Mouse (Mus musculus): ENCODE results near the gene Lcn12. TPM values are rescaled to one million over a fixed set of nuclear protein-coding genes. Genes with fewer than 3 reads are reported as not detected.

The Lcn12 gene
- polyA plus RNA-seq, 1 experiment from 2014 or later, result not detected

DNA sequence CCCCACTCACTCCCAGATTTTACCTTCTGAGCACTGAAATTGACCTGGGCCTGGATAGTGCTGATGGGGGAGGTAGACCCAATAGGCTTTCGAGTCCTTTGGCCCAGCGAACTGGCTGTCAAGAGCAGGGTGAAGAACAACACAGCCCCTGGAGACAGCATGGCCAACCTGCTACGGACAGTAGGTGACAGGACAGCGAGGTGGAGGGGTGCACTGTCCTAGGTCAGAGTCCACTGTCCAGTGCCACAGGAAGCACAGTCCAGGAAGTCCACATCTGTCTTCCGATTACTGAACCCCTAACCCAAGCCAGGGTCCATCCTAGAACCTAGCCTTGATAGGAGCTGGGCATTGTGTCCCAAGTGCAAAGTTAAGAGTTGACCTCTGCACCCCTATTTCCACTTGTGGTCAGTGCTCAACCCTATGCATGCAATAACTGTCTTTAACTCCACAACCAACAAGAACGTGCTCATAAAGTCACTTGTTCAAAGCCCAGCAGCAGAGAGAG lies 6.4 kb upstream of the Lcn12 start:
- ATAC-seq (ENCODE audit: low read depth), result 0 out of 2 replicates have a peak, but pooled peaks have one; percentile 2
- peak overlapping the region; percentile 76 for H3K4me3 ChIP-seq (ENCODE audit: low read depth, low read length)
- no peak overlapping the region for H3K27ac ChIP-seq (replicated peaks; ENCODE audit: low read depth, low read length)

DNA sequence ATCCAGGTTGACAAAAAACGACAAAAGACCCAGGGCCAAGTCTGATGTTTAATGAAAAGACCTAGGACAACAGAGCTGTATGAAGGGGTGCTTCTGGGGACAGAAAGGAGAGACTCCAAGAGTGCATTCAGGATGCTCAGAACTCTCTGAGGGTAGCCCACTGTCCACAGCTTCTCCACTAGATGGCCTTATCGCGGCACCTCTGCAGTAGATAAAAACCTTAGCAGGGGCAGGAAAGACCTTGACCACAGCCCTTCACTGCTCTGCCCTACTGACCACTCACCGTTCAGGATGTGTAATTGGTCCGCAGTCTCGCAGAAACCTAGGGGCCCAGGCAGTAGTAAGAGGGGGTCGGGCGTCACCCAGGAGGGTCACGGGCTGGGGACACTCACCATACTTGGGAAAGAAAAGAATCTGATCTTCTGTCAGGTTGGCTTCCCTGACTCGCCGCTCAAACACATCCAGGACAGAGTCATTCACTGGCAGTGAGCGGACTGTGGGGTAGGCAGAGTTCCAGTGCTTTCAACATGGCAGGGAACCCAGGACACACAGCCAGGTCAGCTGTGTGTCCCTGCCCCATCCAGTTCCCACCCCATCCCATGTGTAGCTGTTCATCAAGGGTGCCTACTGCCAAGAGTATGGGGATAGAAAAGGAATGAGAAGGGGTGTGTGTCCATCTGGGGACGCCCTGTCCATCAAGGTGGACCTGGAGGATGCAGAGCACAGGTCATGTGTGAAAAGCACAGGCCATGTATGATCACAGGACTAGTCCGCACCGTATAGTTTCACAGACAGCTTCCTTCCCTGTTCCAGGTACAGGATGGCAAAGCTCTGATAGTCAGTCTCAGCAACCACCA lies 5.1 kb upstream of the Lcn12 start:
- H3K4me1 ChIP-seq (ENCODE audit: control insufficient read depth, insufficient read depth, low read length), result peaks cover 9% of the 10 kb centered on the region
- H3K27me3 ChIP-seq (replicated peaks; ENCODE audit: control insufficient read depth, insufficient read depth, low read length), result no peaks in the 10 kb centered on the region
- peaks cover 11% of the 10 kb centered on the region; the same call in 1 of the 2 replicates for H3K36me3 ChIP-seq (ENCODE audit: control insufficient read depth, insufficient read depth, low read length)
- no peaks in the 10 kb centered on the region for H3K9me3 ChIP-seq (ENCODE audit: control insufficient read depth, low read length)
- no peak overlapping the region for H3K9ac ChIP-seq (ENCODE audit: low read depth, low read length)
- DNase-seq (ENCODE audit: low spot score) (no peak), ATAC-seq (ENCODE audit: low read depth) (no peak)
- WGBS, result 63% methylated on average over 13 of the region's 15 CpGs
- no peak overlapping the region for H3K4me2 ChIP-seq (ENCODE audit: low read depth, low read length)
- H3K4me3 ChIP-seq (ENCODE audit: low read depth, low read length), result no peak overlapping the region
- H3K27ac ChIP-seq (replicated peaks; ENCODE audit: low read depth, low read length), result no peak overlapping the region

More for the DNA sequence above, 6.4 kb upstream of the Lcn12 start:
- H3K9me3 ChIP-seq (ENCODE audit: control insufficient read depth, low read length), result no peaks in the 10 kb centered on the region
- H3K9ac ChIP-seq (ENCODE audit: low read depth, low read length), result peak overlapping the region; percentile 93
- H3K27me3 ChIP-seq (replicated peaks; ENCODE audit: control insufficient read depth, insufficient read depth, low read length), result no peaks in the 10 kb centered on the region
- DNase-seq (ENCODE audit: low spot score), result no peak
- WGBS, result 68% methylated on average over 6 of the region's 6 CpGs
- peak overlapping the region; percentile 94 for H3K4me2 ChIP-seq (ENCODE audit: low read depth, low read length)
- H3K4me1 ChIP-seq (ENCODE audit: control insufficient read depth, insufficient read depth, low read length), result peaks cover 9% of the 10 kb centered on the region
- peaks cover 22% of the 10 kb centered on the region for H3K36me3 ChIP-seq (ENCODE audit: control insufficient read depth, insufficient read depth, low read length)

DNA sequence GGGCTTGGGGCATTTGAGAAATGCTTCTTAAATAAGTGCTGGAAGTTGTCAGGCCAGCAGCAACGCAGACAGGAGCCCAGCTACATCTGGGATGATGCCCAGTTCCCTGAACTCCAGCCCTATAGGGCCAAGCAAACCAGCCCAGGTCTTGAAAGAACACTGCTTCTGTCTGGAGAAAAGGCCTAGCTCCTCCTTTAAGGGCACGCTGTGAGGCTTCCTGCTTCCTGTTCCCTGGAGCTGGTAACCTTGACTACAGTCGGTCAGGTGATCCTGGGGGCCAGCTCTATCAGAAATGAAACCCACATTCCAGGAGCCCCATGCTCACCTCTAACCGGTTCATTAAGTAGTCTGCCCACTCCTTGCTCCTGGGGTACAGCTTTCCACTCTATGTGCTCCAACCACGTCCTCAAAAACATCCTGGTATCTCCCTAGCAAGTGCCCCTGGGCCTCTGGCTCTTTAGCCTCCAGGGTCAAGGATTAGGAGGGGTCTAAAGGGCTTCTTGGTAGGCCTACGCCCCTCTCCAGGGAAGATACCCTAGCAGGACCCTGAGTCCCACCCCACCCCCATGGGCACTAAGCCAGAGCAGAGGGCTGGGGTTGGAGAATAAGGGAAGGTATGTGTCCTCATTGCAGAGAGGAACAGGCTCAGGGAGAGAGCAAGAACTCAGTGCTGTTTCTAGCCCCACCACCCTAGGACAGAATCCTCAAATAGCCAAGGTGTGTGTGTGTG lies 4.3 kb upstream of the Lcn12 start:
- Histone ChIP-seq H3K36me3 (ENCODE audit: control insufficient read depth, insufficient read depth, low read length) (peaks cover 3% of the 10 kb centered on the region; the same call in 1 of the 2 replicates), H3K9ac (ENCODE audit: low read depth, low read length) (no peak overlapping the region), H3K4me2 (ENCODE audit: low read depth, low read length) (no peak overlapping the region), H3K27me3 (replicated peaks; ENCODE audit: control insufficient read depth, insufficient read depth, low read length) (no peaks in the 10 kb centered on the region), H3K9me3 (ENCODE audit: control insufficient read depth, low read length) (no peaks in the 10 kb centered on the region), H3K27ac (replicated peaks; ENCODE audit: low read depth, low read length) (no peak overlapping the region; the same call in 1 of the 2 replicates), H3K4me3 (ENCODE audit: low read depth, low read length) (no peak overlapping the region), H3K4me1 (ENCODE audit: control insufficient read depth, insufficient read depth, low read length) (peaks cover 9% of the 10 kb centered on the region)
- WGBS, result 44% methylated on average over 6 of the region's 6 CpGs
- DNase-seq (ENCODE audit: low spot score) (peak; percentile 18), ATAC-seq (ENCODE audit: low read depth) (no peak)

DNA sequence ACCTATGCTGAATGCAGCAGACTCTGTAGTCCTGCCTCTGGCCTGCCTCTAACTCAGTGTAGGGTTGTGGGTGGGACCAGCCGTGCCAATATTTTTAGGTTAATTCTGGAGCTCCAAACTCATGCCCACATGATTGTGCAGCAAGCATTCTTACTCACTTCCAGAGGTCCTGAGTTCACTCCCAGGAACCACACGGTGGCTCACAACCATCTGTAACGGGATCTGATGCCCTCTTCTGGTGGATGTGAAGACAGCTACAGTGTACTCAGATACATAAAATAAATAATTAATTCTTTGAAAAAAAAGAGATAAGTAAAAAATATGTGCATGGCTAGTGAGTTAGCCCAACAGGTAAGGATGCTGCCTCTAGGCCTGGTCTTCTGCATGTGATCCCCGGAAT lies 2.8 kb upstream of the Lcn12 start:
- WGBS, result 37% methylated on average over 4 of the region's 4 CpGs
- Histone ChIP-seq H3K4me2 (ENCODE audit: low read depth, low read length) (no peak overlapping the region), H3K4me1 (ENCODE audit: control insufficient read depth, insufficient read depth, low read length) (peaks cover 2% of the 10 kb centered on the region), H3K9ac (ENCODE audit: low read depth, low read length) (no peak overlapping the region), H3K9me3 (ENCODE audit: control insufficient read depth, low read length) (no peaks in the 10 kb centered on the region), H3K27me3 (replicated peaks; ENCODE audit: control insufficient read depth, insufficient read depth, low read length) (no peaks in the 10 kb centered on the region), H3K4me3 (ENCODE audit: low read depth, low read length) (no peak overlapping the region), H3K36me3 (ENCODE audit: control insufficient read depth, insufficient read depth, low read length) (no peaks in the 10 kb centered on the region), H3K27ac (replicated peaks; ENCODE audit: low read depth, low read length) (no peak overlapping the region)
- DNase-seq (ENCODE audit: low spot score) (peak; percentile 20), ATAC-seq (ENCODE audit: low read depth) (no peak)

DNA sequence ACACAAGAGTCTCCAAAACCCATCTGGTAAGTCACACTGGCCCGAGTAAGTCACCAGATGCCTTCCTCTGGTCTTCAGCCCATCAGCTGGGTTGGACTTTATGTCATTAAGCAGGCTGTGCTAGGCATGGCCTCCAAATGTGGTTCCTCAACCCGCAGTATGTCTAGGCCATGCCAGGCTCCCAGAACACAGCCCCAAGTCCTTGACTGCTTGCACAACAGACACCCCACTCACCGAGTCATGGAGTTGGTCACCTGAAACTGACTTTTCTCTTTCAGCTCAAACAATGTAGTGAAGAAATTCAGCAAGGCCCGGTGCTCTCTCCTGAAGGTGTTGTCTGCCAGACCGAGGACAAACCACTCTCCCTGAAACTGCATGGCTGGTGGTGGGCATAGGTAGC lies 723 bp downstream of the Lcn12 start:
- Histone ChIP-seq H3K27ac (replicated peaks; ENCODE audit: low read depth, low read length) (no peak overlapping the region), H3K9ac (ENCODE audit: low read depth, low read length) (no peak overlapping the region), H3K9me3 (ENCODE audit: control insufficient read depth, low read length) (no peaks in the 10 kb centered on the region), H3K4me1 (ENCODE audit: control insufficient read depth, insufficient read depth, low read length) (no peaks in the 10 kb centered on the region), H3K4me2 (ENCODE audit: low read depth, low read length) (no peak overlapping the region), H3K36me3 (ENCODE audit: control insufficient read depth, insufficient read depth, low read length) (no peaks in the 10 kb centered on the region), H3K4me3 (ENCODE audit: low read depth, low read length) (no peak overlapping the region), H3K27me3 (replicated peaks; ENCODE audit: control insufficient read depth, insufficient read depth, low read length) (no peaks in the 10 kb centered on the region)
- WGBS, result 81% methylated on average over 5 of the region's 5 CpGs
- ATAC-seq (ENCODE audit: low read depth) (no peak), DNase-seq (ENCODE audit: low spot score) (no peak)

DNA sequence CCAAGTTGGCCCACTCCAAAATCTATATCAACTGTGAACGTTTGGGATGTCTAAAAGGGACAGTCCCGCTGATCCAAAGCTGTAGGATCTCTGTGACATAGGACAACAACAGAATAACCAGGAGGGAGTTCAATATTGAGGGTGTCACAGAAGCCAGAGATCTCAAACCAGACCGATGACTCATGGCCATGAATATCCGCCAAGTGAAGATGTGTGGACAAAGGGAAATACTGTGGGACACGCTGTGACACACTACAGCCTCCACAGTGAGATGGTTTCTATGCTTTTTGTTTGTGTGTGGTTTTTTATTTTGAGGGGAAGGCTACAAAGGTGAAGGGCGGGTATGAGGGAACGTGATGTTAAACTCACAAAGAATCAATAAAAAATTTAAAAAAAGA lies 5.0 kb downstream of the Lcn12 start:
- Histone ChIP-seq H3K27me3 (replicated peaks; ENCODE audit: control insufficient read depth, insufficient read depth, low read length) (no peaks in the 10 kb centered on the region), H3K4me1 (ENCODE audit: control insufficient read depth, insufficient read depth, low read length) (no peaks in the 10 kb centered on the region), H3K4me2 (ENCODE audit: low read depth, low read length) (no peak overlapping the region), H3K27ac (replicated peaks; ENCODE audit: low read depth, low read length) (no peak overlapping the region), H3K9me3 (ENCODE audit: control insufficient read depth, low read length) (no peaks in the 10 kb centered on the region), H3K9ac (ENCODE audit: low read depth, low read length) (no peak overlapping the region), H3K36me3 (ENCODE audit: control insufficient read depth, insufficient read depth, low read length) (no peaks in the 10 kb centered on the region), H3K4me3 (ENCODE audit: low read depth, low read length) (no peak overlapping the region)
- DNase-seq (ENCODE audit: low spot score) (no peak), ATAC-seq (ENCODE audit: low read depth) (no peak)
- 73% methylated on average over 7 of the region's 7 CpGs for WGBS

DNA sequence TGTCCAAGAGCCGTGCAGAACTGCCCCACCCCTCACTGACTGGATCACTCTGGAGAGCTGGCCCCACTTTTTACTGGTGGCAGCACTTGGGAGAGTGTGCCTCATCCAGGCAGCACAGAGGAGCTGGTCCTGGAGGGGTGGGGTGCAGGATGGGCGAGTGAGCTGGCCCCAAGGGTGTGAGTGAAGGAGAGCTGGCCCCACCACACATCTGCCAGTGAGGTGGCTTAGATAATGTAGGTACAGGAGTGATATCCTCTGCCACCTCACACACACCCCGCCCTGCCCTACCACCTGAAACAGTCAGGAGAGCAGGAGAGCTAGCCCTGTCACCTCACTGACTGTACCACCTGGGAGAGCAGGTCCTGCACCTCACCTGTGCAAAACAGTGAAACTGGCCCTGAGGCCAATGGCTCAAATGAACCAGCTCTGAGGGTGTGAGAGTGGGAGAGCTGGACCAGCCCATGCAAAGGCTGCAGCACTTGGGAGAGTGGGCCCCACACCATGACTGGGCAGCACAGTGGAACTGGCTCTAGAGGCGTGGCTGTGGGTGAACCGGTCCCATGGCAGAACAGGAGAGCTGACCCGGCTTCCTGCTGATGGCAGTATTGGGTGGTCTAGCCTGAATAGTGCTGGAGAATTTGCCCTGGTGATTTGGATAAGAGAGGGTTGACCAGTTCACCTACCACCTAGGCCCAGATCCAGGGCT lies 5.6 kb downstream of the Lcn12 start:
- no peak for ATAC-seq (ENCODE audit: low read depth)
- H3K27ac ChIP-seq (replicated peaks; ENCODE audit: low read depth, low read length), result no peak overlapping the region
- no peak overlapping the region for H3K4me2 ChIP-seq (ENCODE audit: low read depth, low read length)
- H3K4me3 ChIP-seq (ENCODE audit: low read depth, low read length), result no peak overlapping the region
- no peaks in the 10 kb centered on the region for H3K4me1 ChIP-seq (ENCODE audit: control insufficient read depth, insufficient read depth, low read length)
- H3K36me3 ChIP-seq (ENCODE audit: control insufficient read depth, insufficient read depth, low read length), result no peaks in the 10 kb centered on the region
- H3K9me3 ChIP-seq (ENCODE audit: control insufficient read depth, low read length), result no peaks in the 10 kb centered on the region
- H3K27me3 ChIP-seq (replicated peaks; ENCODE audit: control insufficient read depth, insufficient read depth, low read length), result no peaks in the 10 kb centered on the region
- H3K9ac ChIP-seq (ENCODE audit: low read depth, low read length), result no peak overlapping the region
- WGBS, result 88% methylated on average over 6 of the region's 6 CpGs
- no peak for DNase-seq (ENCODE audit: low spot score)

DNA sequence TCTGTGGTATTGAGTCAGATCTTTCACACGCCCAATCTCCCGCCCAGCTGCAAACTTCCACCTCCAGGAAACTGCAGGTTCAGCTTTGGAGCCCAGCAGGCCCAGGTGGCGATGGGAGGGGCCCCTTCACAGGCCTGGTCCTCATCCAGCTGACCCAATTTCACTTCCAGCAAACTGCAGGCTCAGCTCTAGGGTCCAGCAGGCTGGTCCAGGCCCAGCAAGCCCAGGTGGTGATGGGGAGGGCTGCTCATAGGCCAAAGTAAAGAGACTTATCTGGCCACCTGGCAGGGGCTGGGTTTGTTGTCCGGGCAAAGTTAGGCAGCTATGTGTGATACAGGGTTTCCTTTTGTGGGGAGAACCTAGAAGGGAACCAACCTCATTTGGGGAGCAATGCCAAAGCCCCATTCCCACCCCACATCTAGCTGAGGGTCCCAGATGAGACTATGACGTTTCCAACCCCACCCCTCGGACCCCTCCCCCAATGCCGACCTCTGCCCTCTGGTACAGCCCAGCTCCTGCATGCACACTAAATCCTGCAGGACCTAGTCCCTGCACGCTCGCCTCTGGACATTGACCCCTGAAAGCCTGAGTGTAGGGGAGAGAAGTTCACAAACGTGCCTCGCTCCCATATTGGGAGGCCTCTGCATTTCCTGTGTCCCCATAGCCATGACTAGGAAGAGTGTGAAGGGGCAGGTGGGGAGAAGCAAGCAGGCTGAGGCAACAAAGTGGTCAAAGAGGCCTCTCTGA lies 8.6 kb downstream of the Lcn12 start:
- H3K36me3 ChIP-seq (ENCODE audit: control insufficient read depth, insufficient read depth, low read length), result no peaks in the 10 kb centered on the region
- no peak overlapping the region for H3K4me3 ChIP-seq (ENCODE audit: low read depth, low read length)
- no peaks in the 10 kb centered on the region for H3K4me1 ChIP-seq (ENCODE audit: control insufficient read depth, insufficient read depth, low read length)
- 65% methylated on average over 11 of the region's 11 CpGs for WGBS
- ATAC-seq (ENCODE audit: low read depth) (no peak), DNase-seq (ENCODE audit: low spot score) (no peak)
- H3K27ac ChIP-seq (replicated peaks; ENCODE audit: low read depth, low read length), result no peak overlapping the region
- no peaks in the 10 kb centered on the region for H3K9me3 ChIP-seq (ENCODE audit: control insufficient read depth, low read length)
- H3K27me3 ChIP-seq (replicated peaks; ENCODE audit: control insufficient read depth, insufficient read depth, low read length), result no peaks in the 10 kb centered on the region
- no peak overlapping the region for H3K4me2 ChIP-seq (ENCODE audit: low read depth, low read length)
- H3K9ac ChIP-seq (ENCODE audit: low read depth, low read length), result no peak overlapping the region
